Mouse (Mus musculus): ENCODE results near the gene Gm20388. TPM values are rescaled to one million over a fixed set of nuclear protein-coding genes. Genes with fewer than 3 reads are reported as not detected.
A peak's percentile ranks its signal among the peaks of the same experiment; 100 is the strongest.

Gm20388 gene
- polyA plus RNA-seq, 1 experiment from 2014 or later, result not detected

- Histone ChIP-seq H3K4me1 (replicated peaks; ENCODE audit: control insufficient read depth, insufficient read depth) (no peaks in the 10 kb centered on the region), H3K4me3 (ENCODE audit: low read depth, low read length) (no peak overlapping the region), H3K36me3 (ENCODE audit: control insufficient read depth, insufficient read depth, low read length) (peaks cover 13% of the 10 kb centered on the region), H3K9ac (ENCODE audit: low read length) (no peak overlapping the region), H3K9me3 (ENCODE audit: control insufficient read depth, low read length) (no peaks in the 10 kb centered on the region), H3K27ac (replicated peaks) (no peak overlapping the region), H3K27me3 (ENCODE audit: control insufficient read depth, insufficient read depth, low read length) (no peaks in the 10 kb centered on the region), H3K4me2 (replicated peaks; ENCODE audit: low read depth) (no peak overlapping the region)
- TF ChIP-seq CTCF (IDR thresholded peaks at IDR 0.05; ENCODE audit: low read depth) (no peak), EP300 (optimal IDR thresholded peaks at IDR 0.05) (no peak)
- no peak for DNase-seq (ENCODE audit: low spot score)
- no peak for ATAC-seq (ENCODE audit: low FRiP score, low TSS enrichment)
- WGBS, result 90% methylated on average over 11 of the region's 11 CpGs
These were observed 2070.3 kb downstream of the Gm20388 start for GRCm38 (mm10) chr8:121980792-121981519.

DNA sequence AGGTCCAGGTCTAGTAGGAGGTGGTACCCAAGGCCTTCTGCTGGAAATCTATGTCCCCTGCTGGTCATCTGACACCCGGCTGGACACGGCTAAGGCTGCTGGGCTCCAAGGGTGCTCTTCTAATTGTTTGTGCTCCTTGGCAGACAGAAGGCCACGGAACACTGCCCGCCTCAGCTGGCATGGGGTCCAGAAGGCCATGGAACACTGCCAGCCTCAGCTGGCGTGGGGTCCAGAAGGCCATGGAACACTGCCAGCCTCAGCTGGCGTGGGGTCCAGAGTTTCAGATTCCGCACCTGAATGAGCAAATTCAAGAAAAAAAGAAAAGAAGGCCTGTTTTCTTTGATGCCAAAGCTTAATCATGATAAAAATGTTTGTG is 2070.9 kb downstream of the Gm20388 start:
- H3K27me3 ChIP-seq (ENCODE audit: control insufficient read depth, insufficient read depth, low read length), result no peaks in the 10 kb centered on the region
- WGBS, result 77% methylated on average over 7 of the region's 7 CpGs
- DNase-seq (ENCODE audit: low spot score), result no peak
- no peak overlapping the region for H3K4me2 ChIP-seq (replicated peaks; ENCODE audit: low read depth)
- H3K4me1 ChIP-seq (replicated peaks; ENCODE audit: control insufficient read depth, insufficient read depth), result no peaks in the 10 kb centered on the region
- H3K27ac ChIP-seq (replicated peaks), result no peak overlapping the region
- TF ChIP-seq CTCF (IDR thresholded peaks at IDR 0.05; ENCODE audit: low read depth) (no peak), EP300 (optimal IDR thresholded peaks at IDR 0.05) (no peak)
- H3K36me3 ChIP-seq (ENCODE audit: control insufficient read depth, insufficient read depth, low read length), result peaks cover 12% of the 10 kb centered on the region
- no peaks in the 10 kb centered on the region for H3K9me3 ChIP-seq (ENCODE audit: control insufficient read depth, low read length)
- H3K4me3 ChIP-seq (ENCODE audit: low read depth, low read length), result no peak overlapping the region
- H3K9ac ChIP-seq (ENCODE audit: low read length), result no peak overlapping the region
- no peak for ATAC-seq (ENCODE audit: low FRiP score, low TSS enrichment)

GRCm38 (mm10) chr8:121985673-121986072 is 2075.0 kb downstream of the Gm20388 start:
- 97% methylated on average over 3 of the region's 3 CpGs for WGBS
- DNase-seq (ENCODE audit: low spot score), result no peak
- peaks cover 5% of the 10 kb centered on the region; the same call in 1 of the 2 replicates for H3K36me3 ChIP-seq (ENCODE audit: control insufficient read depth, insufficient read depth, low read length)

DNA sequence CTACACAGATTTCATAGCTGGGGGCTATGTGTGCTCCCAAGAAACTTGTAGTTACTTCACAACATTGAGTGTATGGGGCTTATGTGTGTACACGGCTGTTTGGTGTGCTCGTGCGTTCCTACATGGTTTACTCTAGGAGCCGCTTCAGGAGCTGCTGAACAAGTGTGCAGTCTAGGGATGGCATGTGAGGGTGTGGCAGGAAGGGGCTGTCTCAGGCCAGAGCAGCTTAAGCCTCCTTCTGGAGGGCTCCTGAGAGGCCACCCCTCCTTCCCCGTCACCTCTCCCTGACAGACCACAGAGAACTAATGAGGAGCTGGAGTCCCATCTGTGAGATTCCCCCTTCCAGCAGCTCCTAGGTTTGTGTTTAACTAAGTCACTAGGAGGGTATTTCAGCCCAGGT is 2077.3 kb downstream of the Gm20388 start:
- Histone ChIP-seq H3K4me1 (replicated peaks; ENCODE audit: control insufficient read depth, insufficient read depth) (no peaks in the 10 kb centered on the region), H3K4me2 (replicated peaks; ENCODE audit: low read depth) (no peak overlapping the region), H3K27ac (replicated peaks) (no peak overlapping the region), H3K27me3 (ENCODE audit: control insufficient read depth, insufficient read depth, low read length) (no peaks in the 10 kb centered on the region), H3K36me3 (ENCODE audit: control insufficient read depth, insufficient read depth, low read length) (peaks cover 4% of the 10 kb centered on the region), H3K9ac (ENCODE audit: low read length) (no peak overlapping the region), H3K9me3 (ENCODE audit: control insufficient read depth, low read length) (no peaks in the 10 kb centered on the region), H3K4me3 (ENCODE audit: low read depth, low read length) (no peak overlapping the region)
- TF ChIP-seq CTCF (IDR thresholded peaks at IDR 0.05; ENCODE audit: low read depth) (no peak), EP300 (optimal IDR thresholded peaks at IDR 0.05) (no peak)
- ATAC-seq (ENCODE audit: low FRiP score, low TSS enrichment) (no peak), DNase-seq (ENCODE audit: low spot score) (no peak)
- WGBS, result 65% methylated on average over 5 of the region's 5 CpGs

More at GRCm38 (mm10) chr8:121985673-121986072, 2075.0 kb downstream of the Gm20388 start:
- peak; percentile 59 for ATAC-seq (ENCODE audit: low FRiP score, low TSS enrichment)
- Histone ChIP-seq H3K27me3 (ENCODE audit: control insufficient read depth, insufficient read depth, low read length) (no peaks in the 10 kb centered on the region), H3K4me2 (replicated peaks; ENCODE audit: low read depth) (no peak overlapping the region), H3K9ac (ENCODE audit: low read length) (no peak overlapping the region), H3K27ac (replicated peaks) (no peak overlapping the region), H3K4me1 (replicated peaks; ENCODE audit: control insufficient read depth, insufficient read depth) (no peaks in the 10 kb centered on the region), H3K4me3 (ENCODE audit: low read depth, low read length) (no peak overlapping the region), H3K9me3 (ENCODE audit: control insufficient read depth, low read length) (no peaks in the 10 kb centered on the region)
- TF ChIP-seq CTCF (IDR thresholded peaks at IDR 0.05; ENCODE audit: low read depth), result no peak
- TF ChIP-seq EP300 (optimal IDR thresholded peaks at IDR 0.05), result no peak

DNA sequence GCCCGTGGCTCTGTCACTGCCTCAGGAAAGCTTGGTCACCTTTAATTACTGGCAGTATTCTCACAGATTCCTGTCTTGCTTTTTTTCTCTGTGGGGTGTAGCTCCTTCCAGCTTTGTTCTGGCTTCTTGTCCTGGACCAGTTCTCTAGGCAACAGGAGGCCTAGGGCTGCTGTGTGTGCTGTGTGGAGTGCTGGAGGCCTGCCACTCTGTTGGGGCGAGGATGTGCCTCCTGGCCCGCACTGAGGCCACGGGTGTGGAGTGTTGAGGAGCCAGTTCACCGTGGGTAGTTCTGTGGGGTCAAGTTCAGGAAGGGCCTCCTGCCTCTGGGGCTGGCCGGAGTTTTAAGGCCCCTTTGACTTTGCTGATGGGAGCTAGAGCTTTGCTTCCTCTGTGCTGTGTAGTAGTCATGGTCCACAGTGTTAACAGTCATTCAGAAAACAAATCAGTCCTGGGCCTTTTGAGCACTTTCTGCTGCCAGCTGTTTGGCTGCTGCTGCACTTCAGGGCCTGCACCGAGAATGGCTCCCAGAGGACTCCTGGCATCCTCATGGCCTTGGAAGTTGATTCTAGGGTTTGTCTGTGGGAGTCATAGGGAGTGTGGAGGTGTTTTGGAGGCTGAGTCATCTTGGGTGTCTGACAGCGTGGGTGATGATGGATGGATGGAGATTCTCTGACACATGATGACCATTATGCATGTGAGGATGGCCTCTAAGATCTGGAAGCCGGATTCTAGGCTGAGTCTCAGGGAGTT is 2080.0 kb downstream of the Gm20388 start:
- H3K27me3 ChIP-seq (ENCODE audit: control insufficient read depth, insufficient read depth, low read length), result no peaks in the 10 kb centered on the region
- ATAC-seq (ENCODE audit: low FRiP score, low TSS enrichment) (no peak), DNase-seq (ENCODE audit: low spot score) (no peak)
- WGBS, result 87% methylated on average over 9 of the region's 9 CpGs
- no peaks in the 10 kb centered on the region for H3K4me1 ChIP-seq (replicated peaks; ENCODE audit: control insufficient read depth, insufficient read depth)
- peaks cover 4% of the 10 kb centered on the region for H3K36me3 ChIP-seq (ENCODE audit: control insufficient read depth, insufficient read depth, low read length)
- TF ChIP-seq EP300 (optimal IDR thresholded peaks at IDR 0.05) (no peak), CTCF (IDR thresholded peaks at IDR 0.05; ENCODE audit: low read depth) (no peak)
- H3K27ac ChIP-seq (replicated peaks), result no peak overlapping the region
- H3K9ac ChIP-seq (ENCODE audit: low read length), result no peak overlapping the region
- no peak overlapping the region for H3K4me2 ChIP-seq (replicated peaks; ENCODE audit: low read depth)
- H3K9me3 ChIP-seq (ENCODE audit: control insufficient read depth, low read length), result no peaks in the 10 kb centered on the region
- no peak overlapping the region for H3K4me3 ChIP-seq (ENCODE audit: low read depth, low read length)

- peaks cover 4% of the 10 kb centered on the region for H3K36me3 ChIP-seq (ENCODE audit: control insufficient read depth, insufficient read depth, low read length)
These were observed 2081.0 kb downstream of the Gm20388 start for GRCm38 (mm10) chr8:121991611-121992010.

More at GRCm38 (mm10) chr8:121991611-121992010, 2081.0 kb downstream of the Gm20388 start:
- Histone ChIP-seq H3K4me2 (replicated peaks; ENCODE audit: low read depth) (no peak overlapping the region), H3K4me1 (replicated peaks; ENCODE audit: control insufficient read depth, insufficient read depth) (no peaks in the 10 kb centered on the region), H3K9me3 (ENCODE audit: control insufficient read depth, low read length) (no peaks in the 10 kb centered on the region), H3K27me3 (ENCODE audit: control insufficient read depth, insufficient read depth, low read length) (no peaks in the 10 kb centered on the region), H3K9ac (ENCODE audit: low read length) (no peak overlapping the region), H3K27ac (replicated peaks) (no peak overlapping the region), H3K4me3 (ENCODE audit: low read depth, low read length) (no peak overlapping the region)
- ATAC-seq (ENCODE audit: low FRiP score, low TSS enrichment) (no peak), DNase-seq (ENCODE audit: low spot score) (no peak)
- TF ChIP-seq EP300 (optimal IDR thresholded peaks at IDR 0.05) (no peak), CTCF (IDR thresholded peaks at IDR 0.05; ENCODE audit: low read depth) (no peak)
- WGBS, result 74% methylated on average over 7 of the region's 7 CpGs
